Mouse (Mus musculus): ENCODE data around the gene Rimbp2. TPM values are rescaled to one million over a fixed set of nuclear protein-coding genes. Genes with fewer than 3 reads are reported as not detected.

The Rimbp2 gene
- polyA plus RNA-seq, 2 experiments = 0.03 to 0.30 TPM

DNA sequence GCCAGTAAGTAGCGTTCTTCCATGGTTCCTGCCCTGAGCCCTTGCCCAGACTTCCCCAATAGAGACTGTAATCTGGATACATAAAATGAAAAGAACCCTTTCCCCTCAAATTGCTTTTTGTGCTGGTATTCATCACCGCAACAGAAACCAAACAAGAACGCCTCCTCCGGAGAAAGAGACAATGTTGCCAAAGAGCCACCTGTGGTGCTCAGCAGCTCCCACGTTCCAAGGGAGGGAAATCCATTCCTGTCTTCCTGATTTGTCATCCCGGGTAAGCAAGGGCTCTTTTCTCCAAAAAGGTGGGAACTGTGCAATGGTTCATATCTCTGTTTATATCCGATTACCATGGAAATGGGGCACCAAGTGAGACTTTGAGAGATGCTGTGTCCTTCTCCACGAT lies 119.2 kb downstream of the Rimbp2 start:
- H3K36me3 ChIP-seq (ENCODE audit: control insufficient read depth, insufficient read depth, low read length) = no peaks in the 10 kb centered on the region
- no peak overlapping the region for H3K27ac ChIP-seq (replicated peaks; ENCODE audit: low read depth, low read length)
- H3K4me2 ChIP-seq (replicated peaks; ENCODE audit: low read depth, low read length, severe bottlenecking) = no peak overlapping the region
- H3K9me3 ChIP-seq (ENCODE audit: control insufficient read depth, low read length) = no peaks in the 10 kb centered on the region
- 82% methylated on average over 8 of the region's 8 CpGs for WGBS
- no peaks in the 10 kb centered on the region for H3K27me3 ChIP-seq (ENCODE audit: control insufficient read depth, insufficient read depth, low read length)
- H3K4me1 ChIP-seq (ENCODE audit: control insufficient read depth, insufficient read depth, low read length) = no peaks in the 10 kb centered on the region
- no peak overlapping the region for H3K9ac ChIP-seq (ENCODE audit: low read depth, low read length, severe bottlenecking)
- DNase-seq (ENCODE audit: low spot score) (no peak), ATAC-seq (ENCODE audit: low FRiP score, low read depth) (no peak)
- no peak for TF ChIP-seq POLR2A (IDR thresholded peaks at IDR 0.05; ENCODE audit: borderline replicate concordance, extremely low read depth, insufficient read depth, insufficient read length)
- no peak overlapping the region for H3K4me3 ChIP-seq (replicated peaks; ENCODE audit: low read length)

DNA sequence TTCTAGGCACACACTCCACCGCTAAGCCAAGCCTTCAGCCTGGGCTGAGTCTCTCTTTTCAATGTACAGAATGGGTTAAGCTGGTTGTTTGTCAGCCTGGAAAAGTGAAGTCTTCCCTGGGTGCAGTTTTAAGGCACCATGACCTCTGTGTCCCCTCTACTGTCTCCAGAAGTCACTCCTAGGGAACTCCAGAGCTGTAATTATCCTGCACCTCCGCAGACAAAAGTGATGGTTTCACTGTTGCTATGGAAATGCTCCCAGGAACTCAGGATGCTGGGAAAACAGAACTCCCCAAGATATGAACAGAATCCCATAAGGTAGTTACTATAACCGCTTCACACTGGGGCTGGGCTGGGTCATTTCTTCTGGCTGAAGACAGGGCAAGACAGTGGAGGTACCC lies 130.4 kb downstream of the Rimbp2 start:
- Histone ChIP-seq H3K4me3 (replicated peaks; ENCODE audit: low read length) (no peak overlapping the region), H3K27me3 (ENCODE audit: control insufficient read depth, insufficient read depth, low read length) (no peaks in the 10 kb centered on the region), H3K27ac (replicated peaks; ENCODE audit: low read depth, low read length) (no peak overlapping the region), H3K9me3 (ENCODE audit: control insufficient read depth, low read length) (no peaks in the 10 kb centered on the region), H3K9ac (ENCODE audit: low read depth, low read length, severe bottlenecking) (no peak overlapping the region), H3K4me1 (ENCODE audit: control insufficient read depth, insufficient read depth, low read length) (no peaks in the 10 kb centered on the region), H3K4me2 (replicated peaks; ENCODE audit: low read depth, low read length, severe bottlenecking) (no peak overlapping the region), H3K36me3 (ENCODE audit: control insufficient read depth, insufficient read depth, low read length) (no peaks in the 10 kb centered on the region)
- no peak for ATAC-seq (ENCODE audit: low FRiP score, low read depth)
- TF ChIP-seq POLR2A (IDR thresholded peaks at IDR 0.05; ENCODE audit: borderline replicate concordance, extremely low read depth, insufficient read depth, insufficient read length) = no peak
- 69% methylated on average over 3 of the region's 3 CpGs for WGBS
- DNase-seq (ENCODE audit: low spot score) = no peak

DNA sequence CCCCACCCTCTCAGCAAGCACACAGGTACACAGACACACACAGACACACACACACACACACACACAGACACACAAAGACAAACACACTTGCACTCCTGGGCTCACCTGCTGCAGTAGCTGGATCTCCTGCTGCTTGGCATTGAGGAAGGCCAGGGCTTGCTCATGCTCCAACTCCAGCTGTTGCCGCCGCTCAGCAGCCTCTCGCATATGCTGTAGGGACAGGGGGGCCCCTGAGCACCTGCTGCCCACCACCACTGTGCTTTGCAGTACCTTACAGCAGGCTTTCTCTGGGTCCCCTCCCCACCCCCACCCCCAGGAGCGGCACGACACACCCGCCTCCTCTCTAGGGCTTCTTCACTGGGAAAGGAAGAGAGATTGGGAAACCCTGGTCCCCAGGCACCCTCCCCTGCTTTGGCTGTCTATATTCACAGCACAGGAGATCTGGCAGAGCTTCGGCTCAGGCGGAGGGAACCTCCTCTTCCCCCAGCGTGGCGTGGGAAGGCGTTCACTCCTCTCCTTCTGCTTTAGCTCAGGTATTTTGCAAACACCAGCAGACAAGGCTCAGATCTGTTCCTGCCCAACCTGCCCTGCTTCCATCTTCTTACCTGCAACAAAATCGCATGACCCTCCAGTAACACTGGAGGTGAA lies 133.5 kb downstream of the Rimbp2 start:
- Histone ChIP-seq H3K9me3 (ENCODE audit: control insufficient read depth, low read length) (no peaks in the 10 kb centered on the region), H3K36me3 (ENCODE audit: control insufficient read depth, insufficient read depth, low read length) (no peaks in the 10 kb centered on the region), H3K4me3 (replicated peaks; ENCODE audit: low read length) (no peak overlapping the region), H3K4me1 (ENCODE audit: control insufficient read depth, insufficient read depth, low read length) (no peaks in the 10 kb centered on the region), H3K27me3 (ENCODE audit: control insufficient read depth, insufficient read depth, low read length) (no peaks in the 10 kb centered on the region), H3K4me2 (replicated peaks; ENCODE audit: low read depth, low read length, severe bottlenecking) (no peak overlapping the region), H3K27ac (replicated peaks; ENCODE audit: low read depth, low read length) (no peak overlapping the region), H3K9ac (ENCODE audit: low read depth, low read length, severe bottlenecking) (no peak overlapping the region)
- 39% methylated on average over 12 of the region's 12 CpGs for WGBS
- ATAC-seq (ENCODE audit: low FRiP score, low read depth) (peak; percentile 55; the same call in 1 of the 2 replicates), DNase-seq (ENCODE audit: low spot score) (no peak)
- TF ChIP-seq POLR2A (IDR thresholded peaks at IDR 0.05; ENCODE audit: borderline replicate concordance, extremely low read depth, insufficient read depth, insufficient read length) = no peak

DNA sequence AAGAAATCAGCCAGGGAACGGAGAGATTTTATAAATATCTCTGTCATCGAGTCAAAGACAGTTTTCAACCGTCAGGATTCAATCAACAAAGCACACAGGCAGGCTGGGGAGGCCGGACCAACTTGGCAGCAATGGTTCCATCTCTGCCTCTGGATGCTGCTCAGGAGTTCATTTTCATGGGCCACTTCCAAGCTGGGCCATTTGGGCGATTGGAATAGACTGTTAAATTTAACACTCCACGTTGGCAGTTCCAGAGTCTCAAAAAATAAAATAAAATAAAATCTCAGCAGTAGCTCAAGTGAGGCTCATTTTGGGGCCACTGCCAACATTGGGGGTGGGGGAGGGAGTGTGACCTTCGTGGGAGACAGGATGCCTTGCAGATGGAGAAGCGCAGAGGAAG lies 137.7 kb downstream of the Rimbp2 start:
- no peak for TF ChIP-seq POLR2A (IDR thresholded peaks at IDR 0.05; ENCODE audit: borderline replicate concordance, extremely low read depth, insufficient read depth, insufficient read length)
- no peak overlapping the region for H3K9ac ChIP-seq (ENCODE audit: low read depth, low read length, severe bottlenecking)
- H3K36me3 ChIP-seq (ENCODE audit: control insufficient read depth, insufficient read depth, low read length) = no peaks in the 10 kb centered on the region
- no peaks in the 10 kb centered on the region for H3K27me3 ChIP-seq (ENCODE audit: control insufficient read depth, insufficient read depth, low read length)
- H3K4me1 ChIP-seq (ENCODE audit: control insufficient read depth, insufficient read depth, low read length) = no peaks in the 10 kb centered on the region
- H3K4me2 ChIP-seq (replicated peaks; ENCODE audit: low read depth, low read length, severe bottlenecking) = no peak overlapping the region
- WGBS = 51% methylated on average over 8 of the region's 8 CpGs
- DNase-seq (ENCODE audit: low spot score) (no peak), ATAC-seq (ENCODE audit: low FRiP score, low read depth) (no peak)
- no peaks in the 10 kb centered on the region for H3K9me3 ChIP-seq (ENCODE audit: control insufficient read depth, low read length)
- H3K27ac ChIP-seq (replicated peaks; ENCODE audit: low read depth, low read length) = no peak overlapping the region
- no peak overlapping the region for H3K4me3 ChIP-seq (replicated peaks; ENCODE audit: low read length)

DNA sequence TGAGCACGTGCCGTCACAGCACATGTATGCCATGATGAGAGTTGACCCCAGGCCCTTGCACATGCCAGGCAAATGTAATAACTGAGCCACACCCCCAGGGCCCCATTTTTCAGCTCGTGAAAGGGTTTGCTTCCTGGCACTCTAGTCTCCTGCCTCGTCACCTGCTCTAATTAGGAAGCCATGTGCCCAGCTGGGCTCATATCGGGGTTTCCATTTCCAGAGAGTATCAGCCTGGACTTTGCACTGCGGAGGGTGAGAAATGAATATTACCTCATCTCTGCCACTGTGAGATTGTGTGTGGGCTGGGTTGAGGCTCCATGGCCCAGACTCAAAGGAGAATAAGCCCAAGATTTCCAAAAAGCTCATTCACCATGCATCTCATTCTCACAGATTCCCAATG lies 138.2 kb downstream of the Rimbp2 start:
- Histone ChIP-seq H3K9me3 (ENCODE audit: control insufficient read depth, low read length) (no peaks in the 10 kb centered on the region), H3K36me3 (ENCODE audit: control insufficient read depth, insufficient read depth, low read length) (no peaks in the 10 kb centered on the region), H3K4me2 (replicated peaks; ENCODE audit: low read depth, low read length, severe bottlenecking) (no peak overlapping the region), H3K27me3 (ENCODE audit: control insufficient read depth, insufficient read depth, low read length) (no peaks in the 10 kb centered on the region), H3K4me1 (ENCODE audit: control insufficient read depth, insufficient read depth, low read length) (no peaks in the 10 kb centered on the region), H3K27ac (replicated peaks; ENCODE audit: low read depth, low read length) (no peak overlapping the region), H3K9ac (ENCODE audit: low read depth, low read length, severe bottlenecking) (no peak overlapping the region), H3K4me3 (replicated peaks; ENCODE audit: low read length) (no peak overlapping the region)
- 39% methylated on average over 6 of the region's 6 CpGs for WGBS
- no peak for DNase-seq (ENCODE audit: low spot score)
- no peak for ATAC-seq (ENCODE audit: low FRiP score, low read depth)
- TF ChIP-seq POLR2A (IDR thresholded peaks at IDR 0.05; ENCODE audit: borderline replicate concordance, extremely low read depth, insufficient read depth, insufficient read length) = no peak

Data from limb, embryonic 14.5 days (tissue).